Mouse (Mus musculus): ENCODE measurements around the gene Klk1b8. TPM values are rescaled to one million over a fixed set of nuclear protein-coding genes. Genes with fewer than 3 reads are reported as not detected.
"Not testable (repeated sequence)": the region's sequence is repeated elsewhere in the genome, so short reads cannot be mapped to it uniquely, and the experiment has no call there.

The Klk1b8 gene
- polyA plus RNA-seq, 1 experiment from 2014 or later, result not detected

- Histone ChIP-seq H3K4me1 (ENCODE audit: control insufficient read depth, insufficient read depth, low read length) (no peaks in the 10 kb centered on the region), H3K4me2 (no peak overlapping the region), H3K27me3 (ENCODE audit: control insufficient read depth, insufficient read depth, low read length) (no peaks in the 10 kb centered on the region), H3K9ac (ENCODE audit: low read length) (no peak overlapping the region), H3K9me3 (ENCODE audit: control insufficient read depth, low read length) (no peaks in the 10 kb centered on the region), H3K4me3 (ENCODE audit: low read depth, low read length) (no peak overlapping the region), H3K36me3 (ENCODE audit: control insufficient read depth, insufficient read depth, low read length) (no peaks in the 10 kb centered on the region), H3K27ac (ENCODE audit: low read depth, low read length) (no peak overlapping the region)
- no peak for ATAC-seq (ENCODE audit: low FRiP score)
- 80% methylated on average over 3 of the region's 3 CpGs for WGBS
- no peak for DNase-seq (ENCODE audit: low spot score, missing footprints)
These were observed 16.6 kb downstream of the Klk1b8 start for GRCm38 (mm10) chr7:43967058-43967457.

GRCm38 (mm10) chr7:43967612-43968011 is 17.1 kb downstream of the Klk1b8 start:
- ATAC-seq (ENCODE audit: low FRiP score) (no peak), DNase-seq (ENCODE audit: low spot score, missing footprints) (no peak)
- H3K36me3 ChIP-seq (ENCODE audit: control insufficient read depth, insufficient read depth, low read length), result no peaks in the 10 kb centered on the region
- H3K4me1 ChIP-seq (ENCODE audit: control insufficient read depth, insufficient read depth, low read length), result no peaks in the 10 kb centered on the region
- H3K27ac ChIP-seq (ENCODE audit: low read depth, low read length), result no peak overlapping the region
- no peak overlapping the region for H3K4me2 ChIP-seq
- H3K9ac ChIP-seq (ENCODE audit: low read length), result no peak overlapping the region
- H3K27me3 ChIP-seq (ENCODE audit: control insufficient read depth, insufficient read depth, low read length), result no peaks in the 10 kb centered on the region
- H3K9me3 ChIP-seq (ENCODE audit: control insufficient read depth, low read length), result no peaks in the 10 kb centered on the region
- no peak overlapping the region for H3K4me3 ChIP-seq (ENCODE audit: low read depth, low read length)
- WGBS, result 94% methylated on average over 2 of the region's 2 CpGs

- not testable (repeated sequence) for H3K27ac ChIP-seq (ENCODE audit: low read depth, low read length); H3K27me3 ChIP-seq (ENCODE audit: control insufficient read depth, insufficient read depth, low read length); DNase-seq (ENCODE audit: low spot score, missing footprints); ATAC-seq (ENCODE audit: low FRiP score); H3K9me3 ChIP-seq (ENCODE audit: control insufficient read depth, low read length); H3K4me3 ChIP-seq (ENCODE audit: low read depth, low read length); H3K9ac ChIP-seq (ENCODE audit: low read length); H3K4me1 ChIP-seq (ENCODE audit: control insufficient read depth, insufficient read depth, low read length); H3K4me2 ChIP-seq; H3K36me3 ChIP-seq (ENCODE audit: control insufficient read depth, insufficient read depth, low read length)
- WGBS, result 73% methylated on average over 1 of the region's 1 CpGs
These were observed 25.3 kb downstream of the Klk1b8 start, which contains the start of gene Klk1b9 for GRCm38 (mm10) chr7:43975761-43976160. Klk1b9 (plus strand) TSS chr7:43976061.

GRCm38 (mm10) chr7:43985657-43986056 is 35.2 kb downstream of the Klk1b8 start:
- Histone ChIP-seq H3K4me2 (no peak overlapping the region), H3K9me3 (ENCODE audit: control insufficient read depth, low read length) (no peaks in the 10 kb centered on the region), H3K4me1 (ENCODE audit: control insufficient read depth, insufficient read depth, low read length) (no peaks in the 10 kb centered on the region), H3K27me3 (ENCODE audit: control insufficient read depth, insufficient read depth, low read length) (no peaks in the 10 kb centered on the region), H3K4me3 (ENCODE audit: low read depth, low read length) (no peak overlapping the region), H3K27ac (ENCODE audit: low read depth, low read length) (no peak overlapping the region), H3K9ac (ENCODE audit: low read length) (no peak overlapping the region), H3K36me3 (ENCODE audit: control insufficient read depth, insufficient read depth, low read length) (no peaks in the 10 kb centered on the region)
- no peak for DNase-seq (ENCODE audit: low spot score, missing footprints)
- ATAC-seq (ENCODE audit: low FRiP score), result no peak

- ATAC-seq (ENCODE audit: low FRiP score), result not testable (repeated sequence)
These were observed 44.4 kb downstream of the Klk1b8 start for GRCm38 (mm10) chr7:43994821-43995220.

GRCm38 (mm10) chr7:43995577-43995976 is 45.1 kb downstream of the Klk1b8 start, which contains the start of gene Klk1b11:
Klk1b11 (plus strand) TSS chr7:43995877.
- H3K9ac ChIP-seq (ENCODE audit: low read length); ATAC-seq (ENCODE audit: low FRiP score); H3K27ac ChIP-seq (ENCODE audit: low read depth, low read length); DNase-seq (ENCODE audit: low spot score, missing footprints); H3K9me3 ChIP-seq (ENCODE audit: control insufficient read depth, low read length); H3K36me3 ChIP-seq (ENCODE audit: control insufficient read depth, insufficient read depth, low read length); H3K4me1 ChIP-seq (ENCODE audit: control insufficient read depth, insufficient read depth, low read length); H3K4me2 ChIP-seq; H3K27me3 ChIP-seq (ENCODE audit: control insufficient read depth, insufficient read depth, low read length); H3K4me3 ChIP-seq (ENCODE audit: low read depth, low read length): not testable (repeated sequence)
- 73% methylated on average over 4 of the region's 4 CpGs for WGBS

More at GRCm38 (mm10) chr7:43994821-43995220, 44.4 kb downstream of the Klk1b8 start:
- 81% methylated on average over 1 of the region's 1 CpGs for WGBS
- H3K4me1 ChIP-seq (ENCODE audit: control insufficient read depth, insufficient read depth, low read length); H3K27ac ChIP-seq (ENCODE audit: low read depth, low read length); H3K9me3 ChIP-seq (ENCODE audit: control insufficient read depth, low read length); H3K4me2 ChIP-seq; H3K9ac ChIP-seq (ENCODE audit: low read length); H3K4me3 ChIP-seq (ENCODE audit: low read depth, low read length); H3K36me3 ChIP-seq (ENCODE audit: control insufficient read depth, insufficient read depth, low read length); H3K27me3 ChIP-seq (ENCODE audit: control insufficient read depth, insufficient read depth, low read length); DNase-seq (ENCODE audit: low spot score, missing footprints): not testable (repeated sequence)

Other genes starting within 250 kb of the Klk1b8 start
- gene Klk13, start 238.1 kb upstream of the Klk1b8 start, polyA plus RNA-seq (2014; fragmentation: Nextera tagmentation; extraction: Ambion mirVana), result 0.29 TPM in 1 of 2 replicates, not detected in the other
- gene Klk12, start 181.8 kb upstream of the Klk1b8 start, polyA plus RNA-seq (2014; fragmentation: Nextera tagmentation; extraction: Ambion mirVana), result not detected in 2 replicates
- gene Klk11, start 176.1 kb upstream of the Klk1b8 start, polyA plus RNA-seq (2014; fragmentation: Nextera tagmentation; extraction: Ambion mirVana), result 0.19 TPM in 1 of 2 replicates, not detected in the other
- gene Klk10, start 169.6 kb upstream of the Klk1b8 start, polyA plus RNA-seq (2014; fragmentation: Nextera tagmentation; extraction: Ambion mirVana), result 0.19 and 0.29 TPM in 2 replicates
- not detected in 2 replicates for gene Klk9, start 158.8 kb upstream of the Klk1b8 start, polyA plus RNA-seq (2014; fragmentation: Nextera tagmentation; extraction: Ambion mirVana)
- gene Klk8, start 153.1 kb upstream of the Klk1b8 start, polyA plus RNA-seq (2014; fragmentation: Nextera tagmentation; extraction: Ambion mirVana), result 7.6 and 7.8 TPM in 2 replicates
- gene Klk7, start 139.4 kb upstream of the Klk1b8 start, polyA plus RNA-seq (2014; fragmentation: Nextera tagmentation; extraction: Ambion mirVana), result 0.10 TPM in 1 of 2 replicates, not detected in the other
- gene Klk6, start 126.2 kb upstream of the Klk1b8 start, polyA plus RNA-seq (2014; fragmentation: Nextera tagmentation; extraction: Ambion mirVana), result 0.40 TPM in 1 of 2 replicates, not detected in the other
- not detected in 2 replicates for gene Klk5, start 108.7 kb upstream of the Klk1b8 start, polyA plus RNA-seq (2014; fragmentation: Nextera tagmentation; extraction: Ambion mirVana)
- gene Klk4, start 69.5 kb upstream of the Klk1b8 start, polyA plus RNA-seq (2014; fragmentation: Nextera tagmentation; extraction: Ambion mirVana), result not detected in 2 replicates
- gene Klk15, start 16.9 kb upstream of the Klk1b8 start, polyA plus RNA-seq (2014; fragmentation: Nextera tagmentation; extraction: Ambion mirVana), result not detected in 2 replicates
- not detected in 2 replicates for gene Klk1b1, start 16.1 kb downstream of the Klk1b8 start, polyA plus RNA-seq (2014; fragmentation: Nextera tagmentation; extraction: Ambion mirVana)
- not detected in 2 replicates for gene Klk1b9, start 25.4 kb downstream of the Klk1b8 start, polyA plus RNA-seq (2014; fragmentation: Nextera tagmentation; extraction: Ambion mirVana)
- gene Klk1b11, start 45.2 kb downstream of the Klk1b8 start, polyA plus RNA-seq (2014; fragmentation: Nextera tagmentation; extraction: Ambion mirVana), result not detected in 2 replicates
- gene Klk1b26, start 61.5 kb downstream of the Klk1b8 start, polyA plus RNA-seq (2014; fragmentation: Nextera tagmentation; extraction: Ambion mirVana), result not detected in 2 replicates
- gene Klk1b27, start 101.6 kb downstream of the Klk1b8 start, polyA plus RNA-seq (2014; fragmentation: Nextera tagmentation; extraction: Ambion mirVana), result not detected in 2 replicates
- not detected in 2 replicates for gene Klk1b21, start 151.7 kb downstream of the Klk1b8 start, polyA plus RNA-seq (2014; fragmentation: Nextera tagmentation; extraction: Ambion mirVana)
- gene Klk1b22, start 162.0 kb downstream of the Klk1b8 start, polyA plus RNA-seq (2014; fragmentation: Nextera tagmentation; extraction: Ambion mirVana), result not detected in 2 replicates
- gene Klk1b16, start 186.1 kb downstream of the Klk1b8 start, polyA plus RNA-seq (2014; fragmentation: Nextera tagmentation; extraction: Ambion mirVana), result not detected in 2 replicates
- gene Klk1b24, start 237.6 kb downstream of the Klk1b8 start, polyA plus RNA-seq (2014; fragmentation: Nextera tagmentation; extraction: Ambion mirVana), result not detected in 2 replicates
- gene Klk1b3, start 247.5 kb downstream of the Klk1b8 start, polyA plus RNA-seq (2014; fragmentation: Nextera tagmentation; extraction: Ambion mirVana), result not detected in 2 replicates

Data from midbrain, embryonic 11.5 days (tissue).